Mouse (Mus musculus) G1E (cell line): ENCODE data around the gene Sgcg.

Experiments
- CTCF ChIP-seq: IDR thresholded peaks from 2 replicates; pipeline ENCODE4 v1.5.1; 2012; ENCODE audit warnings: low read depth, low read length, inconsistent platforms, mixed read lengths
- GATA1 ChIP-seq: IDR thresholded peaks from 2 replicates; pipeline ENCODE4 v1.6.1; 2012; ENCODE audit warnings: borderline replicate concordance, low read length, inconsistent platforms, mixed read lengths
- POLR2AphosphoS5 ChIP-seq: IDR thresholded peaks from 2 replicates; pipeline ENCODE4 v1.6.1; 2012; ENCODE audit warnings: low read depth, low read length, inconsistent platforms; ENCODE audit not compliant: insufficient replicate concordance
- TAL1 ChIP-seq: conservative IDR thresholded peaks from 2 replicates; pipeline ENCODE4 v1.6.1; 2012; ENCODE audit warnings: low read depth, low read length, inconsistent platforms, mixed read lengths

- TF ChIP-seq CTCF (no peak), GATA1 (no peak), TAL1 (no peak), POLR2AphosphoS5 (no peak)
These were observed 21.1 kb downstream of the Sgcg start for GRCm38 (mm10) chr14:61237101-61237654.
